Mouse (Mus musculus) bone marrow macrophage, adult 2 months (primary cell): ENCODE measurements at regions not wholly inside any gene's neighbourhood (a gene's known extent, or its start where the extent isn't known, plus 50 kb on each side); places are given as distances from the start of the nearest gene placed in this dataset.

Experiments used
- H3K27ac ChIP-seq: 2 replicates; pipeline ENCODE4 v1.5.1; 2012; ENCODE audit warnings: low read depth, low read length; ENCODE audit not compliant: insufficient read depth
- H3K4me1 ChIP-seq: 2 replicates; pipeline ENCODE4 v1.6.1; 2012; ENCODE audit warnings: low read length; ENCODE audit not compliant: control insufficient read depth, insufficient read depth
- H3K4me3 ChIP-seq: 2 replicates; pipeline ENCODE4 v1.5.1; 2012; ENCODE audit warnings: mild to moderate bottlenecking, low read length, moderate library complexity; ENCODE audit not compliant: insufficient read depth
- CTCF ChIP-seq: IDR thresholded peaks from 2 replicates; pipeline ENCODE4 v1.5.1; 2012; ENCODE audit warnings: low read depth, mild to moderate bottlenecking, low read length, moderate library complexity
- POLR2A ChIP-seq: IDR thresholded peaks from 2 replicates; pipeline ENCODE4 v1.6.1; 2012; ENCODE audit warnings: mild to moderate bottlenecking, low read depth, low read length, borderline replicate concordance

GRCm38 (mm10) chr2:30690307-30690706 lies 95.5 kb downstream of the Cstad start:
- Histone ChIP-seq H3K4me3 (no peak overlapping the region), H3K27ac (peak overlapping the region; percentile 95), H3K4me1 (peaks cover 36% of the 10 kb centered on the region)
- no peak for TF ChIP-seq POLR2A
- no peak for TF ChIP-seq CTCF

GRCm38 (mm10) chr2:30688402-30688801 lies 93.6 kb downstream of the Cstad start:
- H3K4me1 ChIP-seq: peaks cover 32% of the 10 kb centered on the region
- no peak overlapping the region for H3K4me3 ChIP-seq
- no peak overlapping the region for H3K27ac ChIP-seq
- TF ChIP-seq POLR2A (no peak), CTCF (no peak)

- TF ChIP-seq POLR2A (no peak), CTCF (no peak)
- H3K27ac ChIP-seq: no peak overlapping the region
- H3K4me1 ChIP-seq: peaks cover 25% of the 10 kb centered on the region
- H3K4me3 ChIP-seq: no peak overlapping the region
Measured at GRCm38 (mm10) chr2:30687121-30687551, 92.3 kb downstream of the Cstad start.

- H3K27ac ChIP-seq: no peak overlapping the region
- H3K4me3 ChIP-seq: no peak overlapping the region
- TF ChIP-seq CTCF (no peak), POLR2A (no peak)
- peaks cover 18% of the 10 kb centered on the region for H3K4me1 ChIP-seq
Measured at GRCm38 (mm10) chr2:30686359-30686758, 91.5 kb downstream of the Cstad start.

GRCm38 (mm10) chr2:30685137-30685860 lies 90.5 kb downstream of the Cstad start:
- no peak overlapping the region for H3K27ac ChIP-seq
- no peak for TF ChIP-seq POLR2A
- TF ChIP-seq CTCF: no peak
- no peak overlapping the region for H3K4me3 ChIP-seq

GRCm38 (mm10) chr2:30684461-30684860 lies 89.6 kb downstream of the Cstad start:
- no peak for TF ChIP-seq CTCF
- TF ChIP-seq POLR2A: no peak
- no peak overlapping the region for H3K27ac ChIP-seq
- no peak overlapping the region for H3K4me3 ChIP-seq
- H3K4me1 ChIP-seq: peaks cover under 1% of the 10 kb centered on the region

More at GRCm38 (mm10) chr2:30685137-30685860, 90.5 kb downstream of the Cstad start:
- peaks cover 8% of the 10 kb centered on the region for H3K4me1 ChIP-seq

- no peak overlapping the region for H3K27ac ChIP-seq
- H3K4me3 ChIP-seq: no peak overlapping the region
- H3K4me1 ChIP-seq: peaks cover 13% of the 10 kb centered on the region
- TF ChIP-seq POLR2A (no peak), CTCF (no peak)
Measured at GRCm38 (mm10) chr2:30682146-30682825, 87.4 kb downstream of the Cstad start.

GRCm38 (mm10) chr2:30681642-30682041 lies 86.8 kb downstream of the Cstad start:
- no peak overlapping the region for H3K4me3 ChIP-seq
- H3K4me1 ChIP-seq: peaks cover 15% of the 10 kb centered on the region
- TF ChIP-seq CTCF (no peak), POLR2A (no peak)
- no peak overlapping the region for H3K27ac ChIP-seq

- Histone ChIP-seq H3K27ac (peak overlapping the region; percentile 73), H3K4me1 (peaks cover 17% of the 10 kb centered on the region), H3K4me3 (no peak overlapping the region)
Measured at GRCm38 (mm10) chr2:30679041-30679440, 84.2 kb downstream of the Cstad start.

GRCm38 (mm10) chr2:30677498-30677897 lies 82.7 kb downstream of the Cstad start:
- H3K27ac ChIP-seq: no peak overlapping the region
- no peak overlapping the region for H3K4me3 ChIP-seq
- TF ChIP-seq CTCF (no peak), POLR2A (no peak)
- H3K4me1 ChIP-seq: peaks cover 17% of the 10 kb centered on the region

More at GRCm38 (mm10) chr2:30679041-30679440, 84.2 kb downstream of the Cstad start:
- TF ChIP-seq POLR2A (no peak), CTCF (no peak)
